Mouse (Mus musculus) left cerebral cortex, adult 18-20 months (tissue): ENCODE measurements around the gene Neurod4. TPM values are rescaled to one million over a fixed set of nuclear protein-coding genes. Genes with fewer than 3 reads are reported as not detected.
"Not testable (repeated sequence)": the region's sequence is repeated elsewhere in the genome, so short reads cannot be mapped to it uniquely, and the experiment has no call there.

Source experiments
- DNase-seq, 2 experiments: peaks; one replicate each; pipeline ENCODE4 v3.0.0; 2021 to 2022; ENCODE audit warnings: low spot score in 2 of 2, mixed read lengths in 1 of 2
- long read RNA-seq, 2 experiments: library from polyadenylated mRNA; stranded (forward); transcript quantifications; one replicate each; pipeline ENCODE4 v2.0.0; 2021
- total RNA-seq, 2 experiments: library from RNA; stranded (reverse); gene quantifications; 2 replicates each; pipeline ENCODE4 v1.2.3; 2021

The Neurod4 gene
- total RNA-seq = under 1 TPM; 0.14 to 0.19 TPM
- long read RNA-seq, experiment 1 = 0 reads
- long read RNA-seq, experiment 2 = 0 reads

DNA sequence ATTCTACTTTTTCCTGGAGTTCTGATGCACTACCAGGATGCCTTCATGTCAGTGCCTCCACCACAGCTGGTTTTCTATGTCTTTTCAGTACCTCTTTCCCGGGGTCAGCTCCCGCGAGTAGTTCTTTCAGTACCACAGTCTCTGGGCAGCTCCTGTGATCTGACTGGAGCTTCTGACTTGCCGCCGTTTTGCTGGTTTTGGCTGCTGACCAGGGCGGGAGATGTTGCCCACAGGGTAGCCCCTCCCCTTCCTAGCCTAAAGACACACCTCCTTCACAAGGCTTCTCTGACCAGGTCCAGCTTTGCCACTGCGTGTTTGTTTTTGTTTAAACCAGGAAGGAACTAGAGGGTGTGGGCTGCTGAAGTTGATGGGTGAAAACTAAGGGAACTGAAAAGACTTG, at the start of gene Neurod4:
Neurod4 (minus strand) TSS at position 175 of the 400 bp plus-strand sequence.
- DNase-seq = no peak

DNA sequence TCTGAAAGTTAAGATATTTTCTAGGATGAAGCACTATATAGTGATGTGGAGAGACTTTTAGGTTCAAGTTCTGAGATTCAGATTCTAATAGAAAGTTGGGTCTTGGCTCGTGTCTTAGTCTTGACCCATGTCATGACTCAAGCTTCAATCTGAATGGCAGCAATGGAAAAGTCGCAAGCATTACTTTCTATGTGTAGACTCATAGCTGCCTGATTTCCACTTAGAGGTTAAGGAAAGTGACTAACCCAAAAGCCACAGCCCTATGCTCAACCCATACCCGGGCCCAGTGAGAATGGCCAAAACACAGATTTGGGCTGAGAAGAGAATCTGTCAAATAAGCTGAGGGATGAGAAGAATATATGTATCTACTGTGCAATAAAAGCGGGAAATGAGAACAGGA, 44.2 kb upstream of the Neurod4 start:
- DNase-seq = no peak

DNA sequence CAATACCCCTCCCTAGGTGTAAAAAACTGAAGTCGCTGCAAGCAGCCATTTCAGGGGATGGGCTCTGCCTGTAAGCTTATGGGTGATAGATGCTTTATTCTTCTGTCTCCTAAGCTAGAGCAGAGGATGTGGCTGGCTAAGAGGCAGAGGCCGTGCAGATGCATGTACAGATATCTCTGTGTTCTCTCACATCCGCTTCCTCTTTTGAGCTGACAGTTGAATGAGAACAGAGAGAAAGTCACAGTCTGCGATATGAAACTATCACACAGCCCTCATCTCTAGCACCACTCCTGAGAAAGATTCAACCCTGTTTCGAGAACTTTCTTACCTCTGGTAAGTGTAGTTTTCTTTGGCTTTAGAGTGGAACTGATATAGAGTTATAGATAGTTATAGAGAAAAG, 42.6 kb upstream of the Neurod4 start, which contains the start of gene Tespa1:
Tespa1 (plus strand) TSS at position 234 of the 400 bp plus-strand sequence.
- no peak for DNase-seq

DNA sequence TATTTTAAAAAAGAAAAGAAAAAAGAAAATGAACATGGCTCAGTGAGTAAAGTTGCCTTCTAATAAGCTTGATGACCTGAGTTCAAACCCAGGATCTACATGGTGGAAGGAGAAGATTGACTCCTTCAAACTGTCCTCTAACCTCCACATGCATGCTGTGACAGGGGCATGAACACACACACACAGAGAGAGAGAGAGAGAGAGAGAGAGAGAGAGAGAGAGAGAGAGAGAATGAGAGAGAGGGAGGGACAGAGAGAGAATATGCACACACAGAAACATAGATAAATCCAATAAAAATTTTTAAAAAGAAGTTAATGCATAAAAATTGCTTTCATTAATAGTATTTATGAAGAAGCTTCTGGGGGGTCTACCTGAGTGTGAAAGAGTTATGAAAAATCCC, 42.0 kb upstream of the Neurod4 start:
- no peak for DNase-seq

DNA sequence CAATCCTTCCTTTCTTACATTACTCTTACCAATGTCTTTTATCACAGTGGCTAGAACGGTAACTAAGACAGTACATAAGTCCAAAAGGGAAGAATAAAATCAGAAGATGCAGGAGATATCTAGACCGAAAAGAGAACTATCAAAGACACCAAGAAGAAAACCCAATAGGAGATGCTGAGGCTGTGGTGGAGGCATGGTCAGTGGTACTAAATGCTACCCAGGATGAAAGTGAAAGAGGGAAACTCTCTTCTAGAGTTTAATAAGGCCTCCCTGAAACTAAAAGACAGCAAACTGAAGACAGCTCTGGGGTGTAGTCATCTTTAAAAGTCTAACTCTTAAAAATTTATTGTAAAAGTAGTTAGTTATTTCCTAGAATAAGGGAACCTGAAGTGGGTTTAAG, 40.7 kb upstream of the Neurod4 start:
- no peak for DNase-seq

DNA sequence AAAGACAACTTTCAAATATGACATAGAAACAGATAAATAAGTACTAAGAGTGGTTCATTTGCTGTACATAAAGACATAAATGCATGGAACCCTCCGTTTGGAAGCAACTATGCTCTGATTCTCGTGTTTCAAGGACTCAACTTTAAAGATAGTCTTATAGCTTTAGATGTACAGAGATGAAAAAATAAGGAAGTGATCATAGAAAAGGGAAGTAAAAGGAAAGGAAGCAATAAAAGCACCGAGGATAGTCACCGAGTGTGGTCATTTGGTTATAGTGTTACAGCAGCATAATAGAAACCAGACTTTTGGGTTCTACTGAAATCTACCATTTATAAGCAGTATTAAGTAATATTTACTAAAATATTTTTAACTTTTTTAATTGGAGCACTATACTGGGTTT, 38.7 kb upstream of the Neurod4 start:
- DNase-seq = no peak

DNA sequence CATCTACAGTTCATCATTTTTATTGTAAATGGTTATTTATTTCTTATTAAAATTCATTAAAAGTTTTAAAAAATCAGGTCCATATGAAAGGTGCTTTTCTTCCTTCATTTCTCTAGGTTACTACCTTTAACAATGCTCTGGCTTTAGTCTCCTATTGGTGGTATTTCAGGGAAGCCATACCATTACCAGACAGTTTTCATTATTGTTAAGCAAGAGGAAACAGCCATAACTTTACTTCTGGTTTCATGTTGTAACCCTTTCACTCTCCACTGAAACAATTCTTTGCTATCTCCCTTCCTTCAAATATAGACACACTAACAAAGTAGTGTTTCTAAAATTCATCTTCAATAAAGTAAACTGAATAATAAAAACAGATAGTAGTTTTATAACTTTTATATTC, 35.8 kb upstream of the Neurod4 start:
- DNase-seq = no peak

DNA sequence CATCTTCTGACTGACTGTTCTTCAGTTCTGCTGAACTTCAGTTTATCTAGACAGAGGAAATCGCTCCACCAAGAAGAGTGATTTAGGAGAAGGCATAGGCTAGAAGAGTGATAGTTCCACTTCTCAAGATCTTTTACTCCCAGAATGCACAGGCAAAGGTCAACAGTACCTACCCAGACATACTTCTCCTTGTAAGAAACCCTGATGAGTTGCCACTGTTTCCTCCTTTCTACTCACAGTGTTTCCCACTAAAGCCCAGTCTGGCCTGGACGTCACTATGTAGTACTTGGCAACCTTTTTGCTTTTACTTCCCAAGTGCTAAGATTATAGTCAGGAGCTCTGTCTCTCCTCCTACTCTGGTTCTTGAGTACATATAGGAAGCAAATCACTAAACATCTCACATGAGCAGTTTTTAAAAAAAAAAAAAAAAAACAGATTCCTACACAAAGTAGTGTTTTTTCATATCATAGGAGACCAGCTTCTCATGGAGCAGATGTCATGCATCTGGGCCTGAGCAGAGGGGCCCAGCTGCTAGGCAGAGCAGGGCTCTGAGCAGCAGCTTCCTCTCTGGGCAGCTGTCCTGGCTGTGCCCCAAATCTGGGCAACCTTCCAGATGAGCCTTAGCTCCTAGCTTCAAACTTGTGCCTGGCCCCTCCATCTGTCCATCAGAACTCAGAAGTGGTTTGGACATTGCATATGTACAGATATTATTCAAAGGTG, 34.2 kb upstream of the Neurod4 start:
- DNase-seq = no peak

DNA sequence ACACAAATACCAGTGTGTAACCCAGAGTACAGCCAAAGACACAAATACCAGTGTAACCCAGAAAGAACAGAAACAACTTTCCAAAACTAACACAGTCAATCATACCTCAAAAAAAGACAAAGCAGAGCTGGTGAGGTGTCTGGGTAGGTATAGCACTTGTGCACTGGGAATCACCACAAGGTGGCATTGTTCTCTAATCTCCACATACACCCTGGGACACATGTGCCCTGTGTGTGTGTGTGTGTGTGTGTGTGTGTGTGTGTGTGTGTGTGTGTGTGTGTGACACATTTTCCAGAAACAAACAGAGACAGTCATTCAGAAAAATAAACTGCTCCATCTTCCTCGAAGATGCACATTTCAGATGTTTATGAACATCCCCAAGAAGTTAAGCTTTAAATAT, 33.5 kb upstream of the Neurod4 start:
- DNase-seq = no peak

DNA sequence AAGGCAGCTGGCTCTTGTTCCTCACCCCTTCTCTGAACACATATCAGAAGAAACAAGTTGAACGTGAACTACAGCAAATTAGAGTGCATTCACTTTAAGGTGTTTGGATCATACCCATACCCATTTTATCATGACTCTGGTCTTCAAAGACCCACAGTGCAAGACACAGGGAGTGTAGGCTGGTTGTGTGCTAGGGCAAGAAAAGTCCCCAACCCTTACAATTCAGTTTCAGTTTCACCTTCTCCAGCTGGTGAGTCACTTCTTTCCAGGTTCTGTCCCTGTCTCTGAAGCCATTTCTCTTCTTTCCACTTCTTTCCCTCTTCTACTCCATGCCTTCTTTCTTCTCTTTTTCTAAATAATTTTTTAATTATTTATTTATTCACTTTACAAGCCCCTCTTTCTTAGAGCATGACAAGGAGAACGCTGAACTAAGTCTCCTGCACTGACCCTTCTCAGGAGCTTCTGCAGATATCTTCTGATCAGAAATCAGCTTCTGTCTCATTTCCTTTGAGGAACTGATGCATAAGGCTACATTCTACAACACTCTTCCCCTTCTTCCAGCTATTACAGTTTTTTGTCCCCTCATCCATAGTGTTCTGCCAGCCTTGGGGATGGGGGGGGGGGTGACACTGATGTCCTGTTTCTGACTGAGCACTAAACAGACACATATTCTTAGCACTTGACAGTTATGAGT, 31.6 kb upstream of the Neurod4 start:
- DNase-seq = no peak

DNA sequence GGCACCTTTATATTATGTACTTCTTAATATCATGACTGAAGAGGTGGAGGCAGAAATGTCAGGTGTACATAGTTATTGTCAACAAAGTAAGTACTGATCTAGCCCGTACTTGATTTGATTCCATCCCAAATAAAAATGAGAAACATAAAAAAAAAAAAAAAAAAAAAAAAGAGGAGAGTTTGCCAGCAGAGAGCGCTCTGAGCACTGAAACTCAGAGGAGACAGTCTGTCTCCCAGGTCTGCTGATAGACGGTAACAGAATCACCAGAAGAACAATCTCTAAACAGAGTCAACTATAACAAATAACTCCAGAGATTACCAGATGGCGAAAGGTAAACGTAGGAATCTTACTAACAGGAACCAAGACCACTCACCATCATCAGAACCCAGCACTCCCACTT, 24.1 kb upstream of the Neurod4 start:
- DNase-seq = not testable (repeated sequence)

DNA sequence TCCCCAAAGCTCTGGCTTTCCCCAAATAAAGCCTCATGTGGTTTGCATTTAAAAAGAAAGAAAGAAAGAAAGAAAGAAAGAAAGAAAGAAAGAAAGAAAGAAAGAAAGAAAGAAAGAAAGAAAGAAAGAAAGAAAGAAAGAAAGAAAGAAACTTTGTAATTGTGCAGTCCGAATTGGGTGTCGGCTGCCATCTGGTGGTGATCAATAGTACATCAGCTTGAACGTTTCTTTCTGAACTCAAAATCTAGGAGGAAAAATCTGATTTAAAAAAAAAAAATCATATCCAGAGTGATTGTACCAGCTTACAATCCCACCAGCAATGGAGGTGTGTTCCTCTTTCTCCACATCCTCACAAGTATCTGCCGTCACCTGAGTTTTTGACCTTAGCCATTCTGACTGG, 18.7 kb upstream of the Neurod4 start:
- peak; percentile 20 to 36 for DNase-seq

DNA sequence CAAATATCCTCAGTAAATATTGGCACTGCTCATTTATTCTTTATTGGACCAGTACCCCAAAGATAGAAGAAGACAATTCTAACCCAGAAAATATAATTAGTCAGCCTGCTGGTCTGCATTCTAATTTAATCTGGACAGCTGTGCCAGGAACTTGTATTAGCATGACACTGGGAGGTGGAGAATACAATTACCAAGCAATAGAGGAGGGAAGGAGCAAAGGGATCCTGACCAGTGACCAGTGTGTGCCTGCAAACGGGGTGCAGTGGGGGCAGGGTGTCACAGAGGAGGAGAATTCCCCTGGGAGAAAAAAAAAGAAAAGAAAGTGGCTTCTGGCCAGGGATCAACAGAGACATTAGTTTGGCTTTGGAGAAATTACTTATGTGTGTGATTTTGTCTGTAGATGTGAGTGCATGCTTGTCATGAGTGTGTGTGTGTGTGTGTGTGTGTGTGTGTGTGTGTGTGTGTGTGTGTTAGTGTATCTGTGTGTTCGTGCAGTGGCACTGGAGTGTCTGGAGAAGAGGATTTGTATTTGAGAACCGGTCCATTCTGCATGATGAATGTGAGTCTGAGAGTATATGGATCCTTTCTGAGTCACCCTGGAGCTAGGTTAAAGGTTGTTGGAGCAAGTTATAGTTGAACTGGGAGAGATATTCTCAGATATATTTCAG, 13.8 kb upstream of the Neurod4 start:
- DNase-seq = no peak

DNA sequence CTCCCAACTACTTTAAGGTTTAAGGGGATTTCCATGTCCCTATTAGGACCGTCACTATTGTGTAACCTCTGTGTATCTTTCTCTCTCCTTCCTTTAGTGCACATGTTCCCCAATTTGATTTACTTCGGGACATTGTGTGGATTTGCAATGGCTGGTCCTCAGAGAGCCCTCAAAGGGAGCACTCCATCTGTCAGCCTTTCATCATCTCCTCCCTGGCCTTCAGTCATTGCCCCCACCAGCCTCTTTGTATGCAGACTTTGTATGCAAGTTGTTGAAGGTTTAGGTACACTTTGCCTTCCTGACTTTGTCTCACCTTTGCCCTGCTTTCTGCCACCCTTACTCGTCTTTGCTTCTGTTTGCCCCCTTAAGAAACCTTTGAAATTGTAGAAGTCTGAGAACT, 8.0 kb upstream of the Neurod4 start:
- DNase-seq = no peak

DNA sequence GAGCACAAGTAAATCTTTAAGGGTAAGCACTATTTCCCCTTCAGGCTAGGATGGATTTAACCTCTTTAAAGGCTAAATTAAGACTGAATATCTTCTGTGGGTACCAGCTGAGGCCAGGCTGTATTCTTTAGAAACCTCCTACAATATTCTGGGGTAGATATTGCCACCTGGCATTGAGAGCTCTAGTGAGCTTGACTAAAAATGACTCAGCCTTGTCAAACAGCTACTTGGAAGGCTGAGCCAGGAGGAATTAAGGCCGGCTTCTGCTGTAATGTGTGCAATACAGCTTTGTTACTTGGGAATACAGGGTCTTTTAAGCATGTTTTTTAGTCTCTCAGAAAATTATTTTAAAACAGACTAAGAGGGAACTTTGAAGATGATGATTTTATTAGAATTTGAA, 7.2 kb upstream of the Neurod4 start:
- peak in 1 of 2 experiments; percentile 20 for DNase-seq

DNA sequence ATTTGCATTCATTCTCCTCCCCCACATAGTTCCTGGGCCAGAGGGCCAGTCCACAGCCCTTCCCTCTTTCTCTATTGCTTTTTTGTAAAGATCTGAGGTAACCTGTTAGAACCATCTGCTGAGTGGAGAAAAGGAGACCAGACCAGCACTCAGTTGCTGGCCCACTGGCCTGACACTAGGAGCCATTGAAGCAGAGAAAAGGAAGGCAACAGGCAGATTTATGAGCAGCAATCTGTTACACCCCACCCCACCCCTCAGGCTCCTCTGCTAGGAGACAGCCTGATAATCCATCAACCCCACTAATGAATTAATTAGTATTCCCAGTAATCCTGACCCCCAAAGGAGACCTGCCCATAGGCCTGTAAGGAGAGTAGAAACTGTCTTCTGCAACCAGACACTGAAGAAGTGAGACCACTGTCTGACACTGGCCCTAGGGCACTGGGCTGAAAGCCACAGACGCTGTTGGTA, 2.0 kb upstream of the Neurod4 start:
- no peak for DNase-seq

DNA sequence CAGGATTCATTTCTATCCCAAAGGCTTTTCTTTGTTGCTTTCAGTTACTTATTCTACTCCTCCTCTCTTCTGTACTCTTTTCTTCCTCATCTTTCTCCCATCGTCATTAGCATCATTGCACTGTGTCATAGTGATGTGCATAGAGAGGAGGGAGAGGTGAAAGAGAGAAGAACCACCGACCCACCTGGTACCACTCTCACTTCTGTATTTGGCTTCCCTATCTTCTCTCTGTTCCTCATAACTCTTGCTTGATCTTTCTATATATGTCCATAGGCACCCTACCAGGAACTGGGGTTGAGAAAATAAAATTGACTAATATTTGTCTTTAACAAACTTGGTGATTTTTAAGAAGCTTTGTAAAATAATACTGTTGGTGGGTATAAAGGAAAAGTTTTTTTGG, 3.5 kb downstream of the Neurod4 start:
- no peak for DNase-seq

DNA sequence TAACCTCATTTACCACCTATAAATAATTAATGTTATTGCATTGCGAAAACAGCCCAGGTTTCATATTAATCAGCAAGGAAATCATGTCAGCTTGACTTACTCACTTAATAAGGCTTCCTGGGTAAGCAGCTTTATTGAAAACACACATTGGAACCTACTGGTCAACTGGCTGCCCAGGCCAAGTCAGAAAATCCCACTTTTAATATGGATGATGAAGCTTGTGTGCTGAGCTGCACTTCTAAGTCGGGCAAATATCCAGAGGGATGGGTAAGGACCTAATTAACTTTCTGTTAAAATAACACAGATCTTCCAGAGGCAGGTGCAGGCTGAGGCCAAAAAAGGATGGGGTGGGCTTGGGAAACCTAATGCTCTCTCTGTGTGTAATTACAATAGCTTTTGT, 4.3 kb downstream of the Neurod4 start:
- no peak for DNase-seq

DNA sequence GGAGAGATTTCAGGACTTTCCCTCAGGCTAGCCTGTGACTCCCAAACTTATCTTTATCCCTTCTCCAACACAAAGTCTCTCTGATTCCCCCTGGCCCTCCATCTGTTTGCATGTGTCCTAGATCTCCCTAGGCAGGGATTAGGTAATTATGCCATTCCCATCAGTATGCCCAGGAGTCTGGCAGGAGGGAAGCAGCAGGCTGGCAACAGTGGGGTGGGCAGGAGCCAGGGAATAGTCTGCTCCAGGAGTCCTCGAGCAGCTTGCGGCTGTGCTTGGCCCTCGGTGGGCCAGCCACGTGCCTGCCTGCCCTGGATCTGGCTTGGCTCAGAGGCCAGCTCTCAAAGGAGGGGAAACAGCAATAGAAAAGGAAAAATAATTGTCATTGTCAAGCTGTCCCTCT, 16.8 kb downstream of the Neurod4 start:
- DNase-seq = peak in 1 of 2 experiments; percentile 15

DNA sequence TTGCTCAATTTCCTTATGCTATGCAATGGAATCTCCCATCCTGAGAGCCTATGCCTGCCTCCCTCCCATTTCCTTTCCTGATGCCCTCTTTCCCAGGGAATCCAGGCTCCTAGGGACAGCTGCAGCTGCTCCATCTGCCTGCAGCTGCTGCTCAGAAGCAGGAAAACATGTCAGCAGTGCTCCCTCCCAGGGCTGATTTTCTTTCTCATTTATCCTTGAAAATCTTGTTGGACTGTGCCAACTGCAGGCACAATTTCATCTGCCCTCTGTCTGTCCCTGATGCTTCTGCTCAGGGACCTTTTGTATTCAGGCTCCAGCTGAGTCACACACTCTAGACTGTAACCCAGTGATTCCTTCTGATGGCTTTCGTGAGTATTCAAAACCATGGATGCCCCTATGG, 20.6 kb downstream of the Neurod4 start:
- DNase-seq = peak in 1 of 2 experiments; percentile 2

DNA sequence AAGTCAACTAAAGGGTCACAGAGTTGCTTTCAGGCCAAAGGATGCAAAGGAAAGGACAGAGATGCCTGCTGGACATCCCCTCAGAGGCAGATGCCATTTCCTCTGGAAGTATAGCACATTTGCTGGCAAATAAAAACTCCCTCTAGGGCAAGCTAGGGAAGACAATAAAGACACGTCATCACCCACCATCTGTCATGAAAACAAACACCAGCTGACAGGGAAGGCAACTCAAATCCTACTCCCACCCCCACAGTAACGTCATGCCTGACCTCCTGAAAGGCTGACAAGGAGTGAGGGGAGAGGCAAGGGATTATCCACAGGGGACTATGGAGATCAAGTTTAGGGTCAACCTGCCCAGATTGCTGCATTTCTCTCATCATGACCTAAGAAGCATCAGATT, 35.8 kb downstream of the Neurod4 start:
- DNase-seq = peak in 1 of 2 experiments; percentile 5
